8 mouse cellular contexts compared by ENCODE assay signal in genomic region chr10:119803633-119804422, GRCm38 (mm10).
A peak's percentile ranks its signal among the peaks of the same experiment; 100 is the strongest.
DNase-seq lines count a peak whose midpoint lies in the region; ATAC-seq and TF ChIP-seq lines count a peak whose summit lies in the region.

No protein-coding gene starts in this region.

- no peaks in the 10 kb centered on the region for H3K27me3 ChIP-seq in heart, adult 2 months (ENCODE audit: control insufficient read depth, insufficient read depth, low read length)
- H3K27me3 ChIP-seq in heart, embryonic 11.5 days (ENCODE audit: control insufficient read depth, insufficient read depth, low read length), result no peaks in the 10 kb centered on the region
- no peaks in the 10 kb centered on the region for H3K27me3 ChIP-seq in embryonic facial prominence, embryonic 14.5 days (replicated peaks; ENCODE audit: control insufficient read depth, insufficient read depth, low read length)
- H3K27me3 ChIP-seq in limb, embryonic 12.5 days, result peaks cover 4% of the 10 kb centered on the region; the same call in 1 of the 2 replicates
- H3K27me3 ChIP-seq in neural tube, embryonic 14.5 days (ENCODE audit: control insufficient read depth, insufficient read depth, low read length), result no peaks in the 10 kb centered on the region

- H3K9ac ChIP-seq in heart, adult 2 months (ENCODE audit: low read depth, low read length), result no peak overlapping the region
- H3K9ac ChIP-seq in heart, embryonic 11.5 days (ENCODE audit: low read depth, low read length), result no peak overlapping the region
- no peak overlapping the region for H3K9ac ChIP-seq in embryonic facial prominence, embryonic 14.5 days (ENCODE audit: low read depth, low read length)
- no peak overlapping the region for H3K9ac ChIP-seq in limb, embryonic 12.5 days (replicated peaks)
- H3K9ac ChIP-seq in neural tube, embryonic 14.5 days (replicated peaks; ENCODE audit: low read depth, low read length), result no peak overlapping the region

- TF ChIP-seq POLR2A in heart, adult 2 months (IDR thresholded peaks at IDR 0.05; ENCODE audit: insufficient read depth, low read depth, low read length), result no peak

- no peaks in the 10 kb centered on the region for H3K4me1 ChIP-seq in heart, adult 2 months (ENCODE audit: control insufficient read depth, insufficient read depth, low read length)
- H3K4me1 ChIP-seq in heart, embryonic 11.5 days (ENCODE audit: control insufficient read depth, insufficient read depth, low read length), result no peaks in the 10 kb centered on the region
- no peaks in the 10 kb centered on the region for H3K4me1 ChIP-seq in embryonic facial prominence, embryonic 14.5 days (ENCODE audit: control insufficient read depth, insufficient read depth, low read length)
- no peaks in the 10 kb centered on the region; the same call in 1 of the 2 replicates for H3K4me1 ChIP-seq in limb, embryonic 12.5 days (replicated peaks)
- peaks cover 17% of the 10 kb centered on the region; the same call in 1 of the 2 replicates for H3K4me1 ChIP-seq in neural tube, embryonic 14.5 days (ENCODE audit: control insufficient read depth, insufficient read depth, low read length)

- WGBS in heart, adult 2 months, result 46% methylated on average over 13 of the region's 13 CpGs
- 54% methylated on average over 13 of the region's 13 CpGs for WGBS in heart, embryonic 11.5 days (ENCODE audit: insufficient replicate concordance)
- 55% methylated on average over 13 of the region's 13 CpGs for WGBS in embryonic facial prominence, embryonic 14.5 days
- WGBS in limb, embryonic 12.5 days, result 59% methylated on average over 13 of the region's 13 CpGs
- 62% methylated on average over 13 of the region's 13 CpGs for whole genome bisulfite sequencing in neural tube, embryonic 14.5 days

- H3K4me3 ChIP-seq in heart, adult 2 months, result no peak overlapping the region
- H3K4me3 ChIP-seq in heart, embryonic 11.5 days (ENCODE audit: low read depth, low read length), result no peak overlapping the region
- H3K4me3 ChIP-seq in embryonic facial prominence, embryonic 14.5 days (ENCODE audit: low read depth, low read length), result no peak overlapping the region
- H3K4me3 ChIP-seq in limb, embryonic 12.5 days (replicated peaks), result no peak overlapping the region
- H3K4me3 ChIP-seq in neural tube, embryonic 14.5 days (ENCODE audit: low read depth, low read length), result no peak overlapping the region

- TF ChIP-seq CTCF in heart, adult 2 months (IDR thresholded peaks at IDR 0.05), result peak; percentile 83

- intact Hi-C loops in heart, adult 2 months (cut with DNase I), result loop anchor here (2.0 kb wide), 1 partner anchor 321 kb away; no protein-coding TSS in a partner anchor

- no peak overlapping the region for H3K27ac ChIP-seq in heart, adult 2 months
- H3K27ac ChIP-seq in heart, embryonic 11.5 days (ENCODE audit: low read depth, low read length), result no peak overlapping the region
- no peak overlapping the region for H3K27ac ChIP-seq in embryonic facial prominence, embryonic 14.5 days (replicated peaks; ENCODE audit: low read depth, low read length)
- no peak overlapping the region for H3K27ac ChIP-seq in limb, embryonic 12.5 days
- no peak overlapping the region for H3K27ac ChIP-seq in neural tube, embryonic 14.5 days (ENCODE audit: low read depth, low read length)

- no peak overlapping the region for H3K4me2 ChIP-seq in heart, embryonic 11.5 days
- no peak overlapping the region for H3K4me2 ChIP-seq in embryonic facial prominence, embryonic 14.5 days (ENCODE audit: low read depth, low read length)
- no peak overlapping the region for H3K4me2 ChIP-seq in limb, embryonic 12.5 days
- H3K4me2 ChIP-seq in neural tube, embryonic 14.5 days (ENCODE audit: low read depth, low read length), result no peak overlapping the region

- H3K36me3 ChIP-seq in heart, adult 2 months (ENCODE audit: control insufficient read depth, insufficient read depth, low read length), result no peaks in the 10 kb centered on the region
- H3K36me3 ChIP-seq in heart, embryonic 11.5 days (ENCODE audit: control insufficient read depth, insufficient read depth, low read length), result no peaks in the 10 kb centered on the region
- no peaks in the 10 kb centered on the region for H3K36me3 ChIP-seq in embryonic facial prominence, embryonic 14.5 days (ENCODE audit: control insufficient read depth, insufficient read depth, low read length)
- H3K36me3 ChIP-seq in limb, embryonic 12.5 days, result no peaks in the 10 kb centered on the region
- H3K36me3 ChIP-seq in neural tube, embryonic 14.5 days (ENCODE audit: control insufficient read depth, insufficient read depth, low read length), result no peaks in the 10 kb centered on the region

- TF ChIP-seq EP300 in heart, adult 2 months (IDR thresholded peaks at IDR 0.05; ENCODE audit: insufficient read depth, low read depth, low read length), result no peak

- no peaks in the 10 kb centered on the region for H3K9me3 ChIP-seq in heart, embryonic 11.5 days (replicated peaks; ENCODE audit: control insufficient read depth, low read length)
- no peaks in the 10 kb centered on the region for H3K9me3 ChIP-seq in embryonic facial prominence, embryonic 14.5 days (ENCODE audit: control insufficient read depth, low read length)
- no peaks in the 10 kb centered on the region for H3K9me3 ChIP-seq in limb, embryonic 12.5 days
- no peaks in the 10 kb centered on the region for H3K9me3 ChIP-seq in neural tube, embryonic 14.5 days (ENCODE audit: control insufficient read depth, low read length)

- DNase-seq in heart, adult 2 months, result no peak
- DNase-seq in NIH3T3 (ENCODE audit: low read depth), result peak; percentile 86
- peak; percentile 88 for DNase-seq in embryonic facial prominence, embryonic 14.5 days (ENCODE audit: low spot score)
- DNase-seq in induced T-regulatory cell, adult 2 months (ENCODE audit: low read depth), result peak; percentile 40
- DNase-seq in gastrocnemius, postnatal 4 days (ENCODE audit: low spot score in 2 of 2), result no peak

- H3K79me2 ChIP-seq in heart, adult 2 months (replicated peaks; ENCODE audit: control insufficient read depth, insufficient read depth, low read length), result no peaks in the 10 kb centered on the region

- ATAC-seq in heart, embryonic 11.5 days (replicated peaks; ENCODE audit: insufficient number of reproducible peaks, low FRiP score, low TSS enrichment), result no peak
- ATAC-seq in embryonic facial prominence, embryonic 14.5 days (ENCODE audit: low read depth), result peak; percentile 75
- 0 out of 2 replicates have a peak, but pooled peaks have one; percentile 64 for ATAC-seq in limb, embryonic 12.5 days (ENCODE audit: insufficient number of reproducible peaks, insufficient read depth, low FRiP score, low TSS enrichment, low read depth)
- peak; percentile 70; the same call in 1 of the 2 replicates for ATAC-seq in neural tube, embryonic 14.5 days (ENCODE audit: low read depth)

Comparison
In these comparisons a context has a peak if more than half of its experiments do, and no peak if none do; other contexts are left out.
1. DNase-seq: peak in NIH3T3 (single experiment), embryonic facial prominence, embryonic 14.5 days (single experiment) and induced T-regulatory cell, adult 2 months (single experiment); none in heart, adult 2 months (0 of 2) and gastrocnemius, postnatal 4 days (0 of 2).